Mouse (Mus musculus): ENCODE results near the gene Kif1b.
"Not testable (repeated sequence)": the region's sequence is repeated elsewhere in the genome, so short reads cannot be mapped to it uniquely, and the experiment has no call there.

Gene Kif1b

GRCm38 (mm10) chr4:149264895-149265294, 42.6 kb downstream of the Kif1b start:
- no peak for DNase-seq

- DNase-seq, result no peak
These were observed 44.3 kb downstream of the Kif1b start for GRCm38 (mm10) chr4:149263218-149263617.

GRCm38 (mm10) chr4:149261466-149261865, 46.0 kb downstream of the Kif1b start:
- DNase-seq, result no peak

- DNase-seq, result peak; percentile 39
These were observed 46.6 kb downstream of the Kif1b start for GRCm38 (mm10) chr4:149260911-149261310.

GRCm38 (mm10) chr4:149259391-149260094, 48.0 kb downstream of the Kif1b start:
- no peak for DNase-seq

- no peak for DNase-seq
These were observed 48.6 kb downstream of the Kif1b start for GRCm38 (mm10) chr4:149258926-149259325.

- no peak for DNase-seq
These were observed 50.8 kb downstream of the Kif1b start for GRCm38 (mm10) chr4:149256511-149257300.

- DNase-seq, result peak; percentile 13
These were observed 51.9 kb downstream of the Kif1b start for GRCm38 (mm10) chr4:149255277-149256270.

GRCm38 (mm10) chr4:149254827-149255226, 52.7 kb downstream of the Kif1b start:
- DNase-seq, result no peak

- no peak for DNase-seq
These were observed 58.2 kb downstream of the Kif1b start for GRCm38 (mm10) chr4:149249311-149249710.

GRCm38 (mm10) chr4:149247772-149248171, 59.7 kb downstream of the Kif1b start:
- DNase-seq, result no peak

- DNase-seq, result no peak
These were observed 60.3 kb downstream of the Kif1b start for GRCm38 (mm10) chr4:149247156-149247633.

GRCm38 (mm10) chr4:149246578-149247155, 60.8 kb downstream of the Kif1b start:
- no peak for DNase-seq

GRCm38 (mm10) chr4:149237011-149237410, 70.5 kb downstream of the Kif1b start:
- DNase-seq, result no peak

- DNase-seq, result peak; percentile 44
These were observed 73.6 kb downstream of the Kif1b start for GRCm38 (mm10) chr4:149233938-149234337.

- not testable (repeated sequence) for DNase-seq
These were observed 78.8 kb downstream of the Kif1b start for GRCm38 (mm10) chr4:149228682-149229081.

- DNase-seq, result no peak
These were observed 79.2 kb downstream of the Kif1b start for GRCm38 (mm10) chr4:149228256-149228655.

- DNase-seq, result no peak
These were observed 81.2 kb downstream of the Kif1b start for GRCm38 (mm10) chr4:149226311-149226710.

GRCm38 (mm10) chr4:149223453-149223852, 84.0 kb downstream of the Kif1b start:
- DNase-seq, result no peak

- no peak for DNase-seq
These were observed 87.0 kb downstream of the Kif1b start for GRCm38 (mm10) chr4:149220481-149220880.

GRCm38 (mm10) chr4:149220042-149220473, 87.4 kb downstream of the Kif1b start:
- DNase-seq, result no peak

GRCm38 (mm10) chr4:149219401-149220041, 88.0 kb downstream of the Kif1b start:
- DNase-seq, result no peak

All from kidney, postnatal 10 days (tissue).